Mouse (Mus musculus) embryonic facial prominence, embryonic 11.5 days (tissue): ENCODE data around the gene Ankrd13b. TPM values are rescaled to one million over a fixed set of nuclear protein-coding genes. Genes with fewer than 3 reads are reported as not detected.

ENCODE experiments used
- ATAC-seq: fragments of 200-750 bp; cut with Nextera tagmentation; replicated peaks from 2 replicates; pipeline ENCODE4 v1.8.0; 2017; ENCODE audit warnings: low read depth; ENCODE audit not compliant: insufficient number of reproducible peaks, low FRiP score, low TSS enrichment
- DNase-seq: peaks from one replicate; pipeline ENCODE4 v3.0.0-alpha.2; 2015; ENCODE audit warnings: low spot score
- H3K27ac ChIP-seq: fragments of 300-500 bp; sonication (generic); replicated peaks from 2 replicates; pipeline ENCODE4 v1.5.1; 2014; ENCODE audit warnings: mild to moderate bottlenecking, low read depth, low read length, control low read depth
- H3K27me3 ChIP-seq: fragments of 300-500 bp; sonication (generic); 2 replicates; pipeline ENCODE4 v1.6.1; 2014; ENCODE audit warnings: mild to moderate bottlenecking, low read length, moderate library complexity, mixed read lengths; ENCODE audit not compliant: control insufficient read depth, insufficient read depth
- H3K36me3 ChIP-seq: fragments of 300-500 bp; sonication (generic); replicated peaks from 2 replicates; pipeline ENCODE4 v1.6.1; 2014; ENCODE audit warnings: low read depth, mild to moderate bottlenecking, low read length, moderate library complexity, mixed read lengths; ENCODE audit not compliant: control insufficient read depth, insufficient read depth
- H3K4me1 ChIP-seq: fragments of 300-500 bp; sonication (generic); 2 replicates; pipeline ENCODE4 v1.6.1; 2014; ENCODE audit warnings: low read length, mixed read lengths; ENCODE audit not compliant: control insufficient read depth, insufficient read depth
- H3K4me2 ChIP-seq: fragments of 300-500 bp; sonication (generic); 2 replicates; pipeline ENCODE4 v1.6.1; 2014; ENCODE audit warnings: low read depth, mild to moderate bottlenecking, control low read depth, low read length, moderate library complexity
- H3K4me3 ChIP-seq: fragments of 300-500 bp; sonication (generic); 2 replicates; pipeline ENCODE4 v1.5.1; 2014; ENCODE audit warnings: low read depth, low read length, control low read depth
- H3K9ac ChIP-seq: fragments of 300-500 bp; sonication (generic); replicated peaks from 2 replicates; pipeline ENCODE4 v1.6.1; 2014; ENCODE audit warnings: mild to moderate bottlenecking, control low read depth, low read length
- H3K9me3 ChIP-seq: fragments of 300-500 bp; sonication (generic); replicated peaks from 2 replicates; pipeline ENCODE4 v1.6.1; 2016; ENCODE audit warnings: mild to moderate bottlenecking, low read length, inconsistent platforms, mixed read lengths; ENCODE audit not compliant: control insufficient read depth
- WGBS: fragments of 180-500 bp; shearing (Covaris S2); extraction: QIAGEN DNeasy Blood & Tissue Kit; methylation state at CpG from one replicate; pipeline ENCODE4 v1.1.7; 2014; 5-methylcytosine and 5-hydroxymethylcytosine counted together
- polyA plus RNA-seq: library from polyadenylated mRNA; unstranded; fragments of >200 nt; fragmentation: Nextera tagmentation; extraction: Ambion mirVana; gene quantifications from 2 replicates; pipeline ENCODE4 v1.2.1, GENCODE M21; 2014

Ankrd13b gene
- polyA plus RNA-seq, 1 experiment from 2014 or later = 8.5 TPM

DNA sequence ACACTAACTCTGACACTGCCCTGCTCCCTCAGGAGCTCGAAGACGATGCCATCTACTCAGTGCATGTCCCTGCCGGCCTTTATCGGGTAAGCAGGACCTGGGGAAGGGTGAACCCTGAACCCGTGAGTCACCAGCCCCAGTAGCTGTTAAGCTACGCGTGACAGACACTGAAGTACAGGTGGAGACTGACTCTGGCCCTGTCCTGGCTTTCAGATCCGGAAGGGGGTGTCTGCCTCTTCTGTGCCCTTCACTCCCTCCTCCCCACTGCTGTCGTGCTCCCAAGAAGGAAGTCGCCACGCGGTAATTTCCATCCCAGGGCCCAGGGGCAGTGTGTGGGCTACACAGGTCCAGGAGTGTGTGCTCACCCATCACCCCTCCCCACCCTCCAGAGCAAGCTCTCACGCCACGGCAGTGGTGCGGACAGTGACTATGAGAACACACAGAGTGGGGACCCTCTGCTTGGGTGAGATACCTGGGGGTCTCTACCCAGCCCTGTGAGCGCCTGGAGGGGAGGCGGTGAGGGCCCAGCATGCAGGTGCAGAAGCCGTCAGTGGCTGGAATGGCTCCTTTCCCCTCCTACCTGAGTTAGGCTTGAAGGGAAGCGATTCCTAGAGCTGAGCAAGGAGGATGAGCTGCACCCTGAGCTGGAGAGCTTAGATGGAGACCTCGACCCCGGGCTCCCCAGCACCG, 16.0 kb upstream of the Ankrd13b start:
- Histone ChIP-seq H3K4me1 (peaks cover 3% of the 10 kb centered on the region; the same call in 1 of the 2 replicates), H3K4me2 (no peak overlapping the region), H3K9me3 (no peaks in the 10 kb centered on the region), H3K4me3 (no peak overlapping the region), H3K27me3 (no peaks in the 10 kb centered on the region), H3K36me3 (peaks cover 22% of the 10 kb centered on the region), H3K27ac (no peak overlapping the region), H3K9ac (no peak overlapping the region)
- 88% methylated on average over 22 of the region's 22 CpGs for WGBS
- no peak for ATAC-seq
- no peak for DNase-seq

DNA sequence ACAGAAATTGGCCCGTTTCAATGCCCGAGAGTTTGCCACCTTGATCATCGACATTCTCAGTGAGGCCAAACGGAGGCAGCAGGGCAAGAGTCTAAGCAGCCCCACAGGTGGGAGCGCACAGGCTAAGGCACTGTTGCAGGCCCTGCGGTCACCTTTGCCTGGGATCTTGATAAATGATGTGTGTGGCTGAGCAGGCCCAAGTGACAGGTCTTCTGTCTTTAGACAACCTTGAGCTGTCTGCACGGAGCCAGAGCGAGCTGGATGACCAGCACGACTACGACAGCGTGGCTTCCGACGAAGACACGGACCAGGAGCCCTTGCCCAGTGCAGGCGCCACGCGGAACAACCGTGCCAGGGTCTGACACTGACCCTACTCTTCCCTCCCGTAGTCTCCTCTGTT, 14.9 kb upstream of the Ankrd13b start:
- Histone ChIP-seq H3K4me1 (peaks cover 3% of the 10 kb centered on the region; the same call in 1 of the 2 replicates), H3K9ac (no peak overlapping the region), H3K4me3 (no peak overlapping the region), H3K27me3 (no peaks in the 10 kb centered on the region), H3K4me2 (no peak overlapping the region), H3K36me3 (peaks cover 23% of the 10 kb centered on the region), H3K9me3 (no peaks in the 10 kb centered on the region), H3K27ac (no peak overlapping the region)
- WGBS = 92% methylated on average over 19 of the region's 19 CpGs
- no peak for ATAC-seq
- DNase-seq = no peak

DNA sequence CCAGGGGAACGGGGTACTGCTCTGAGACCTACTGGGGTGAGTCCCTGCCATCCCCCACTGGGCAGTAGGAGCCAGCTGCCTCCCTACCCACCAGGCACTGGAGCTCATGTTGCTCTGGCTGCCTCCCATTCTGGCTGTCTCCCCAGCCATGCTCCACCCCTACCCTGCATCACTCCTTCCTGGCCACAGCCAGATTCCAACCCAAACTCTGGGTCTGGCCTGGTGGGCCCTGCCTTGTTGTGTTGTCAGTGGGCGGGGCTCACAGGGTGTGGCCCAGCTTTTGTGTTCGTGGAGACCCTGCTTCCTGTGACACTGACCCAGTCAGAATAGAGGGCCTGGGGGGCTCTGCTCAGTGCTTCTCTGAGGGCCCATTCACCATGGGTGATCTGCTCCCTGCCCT, 14.0 kb upstream of the Ankrd13b start:
- Histone ChIP-seq H3K9me3 (no peaks in the 10 kb centered on the region), H3K27ac (no peak overlapping the region), H3K27me3 (no peaks in the 10 kb centered on the region), H3K4me1 (peaks cover 3% of the 10 kb centered on the region; the same call in 1 of the 2 replicates), H3K4me2 (no peak overlapping the region), H3K4me3 (no peak overlapping the region), H3K9ac (no peak overlapping the region), H3K36me3 (peaks cover 25% of the 10 kb centered on the region)
- DNase-seq (no peak), ATAC-seq (no peak)
- WGBS = 65% methylated on average over 3 of the region's 3 CpGs

DNA sequence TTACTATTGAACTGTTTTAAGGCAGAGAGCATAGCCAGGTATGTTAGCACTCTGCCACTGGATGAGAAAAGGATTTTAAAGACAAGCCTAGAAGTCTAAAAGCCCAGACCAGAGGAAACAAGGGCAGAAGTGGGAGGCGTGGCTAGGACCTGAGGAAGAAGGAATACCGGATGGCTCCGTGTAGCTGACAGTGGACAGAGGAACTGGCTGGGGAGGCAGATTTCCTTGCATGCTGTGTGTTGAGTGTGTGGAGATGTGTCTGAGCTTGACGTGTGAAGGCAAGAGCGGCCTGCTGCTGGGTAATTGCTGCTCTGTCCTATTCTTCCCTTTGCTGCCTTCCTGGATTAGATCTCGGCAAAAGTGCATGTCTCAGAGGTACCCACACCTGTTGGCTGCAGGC, 13.0 kb upstream of the Ankrd13b start:
- Histone ChIP-seq H3K9ac (no peak overlapping the region), H3K36me3 (peaks cover 22% of the 10 kb centered on the region), H3K4me3 (no peak overlapping the region), H3K27me3 (no peaks in the 10 kb centered on the region), H3K9me3 (no peaks in the 10 kb centered on the region), H3K27ac (no peak overlapping the region), H3K4me1 (peaks cover 3% of the 10 kb centered on the region; the same call in 1 of the 2 replicates), H3K4me2 (no peak overlapping the region)
- ATAC-seq (no peak), DNase-seq (no peak)
- 87% methylated on average over 6 of the region's 6 CpGs for WGBS

DNA sequence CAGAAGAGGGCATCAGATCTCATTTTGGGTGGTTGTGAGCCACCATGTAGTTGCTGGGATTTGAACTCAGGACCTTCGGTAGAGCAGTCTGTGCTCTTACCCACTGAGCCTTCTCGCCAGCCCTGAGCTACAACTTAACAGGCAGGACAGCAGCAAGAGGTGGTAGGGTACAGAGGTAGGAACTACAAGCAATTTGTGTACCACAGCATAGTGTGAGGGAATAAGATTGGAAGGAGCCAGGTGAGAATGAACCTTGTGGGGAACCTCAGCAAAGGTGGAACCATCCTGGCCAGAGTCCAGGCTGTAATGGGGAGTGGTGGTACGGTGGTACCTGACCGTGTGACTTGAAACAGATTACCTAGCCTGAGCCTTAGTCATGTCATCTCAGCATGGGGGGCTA, 12.5 kb upstream of the Ankrd13b start:
- Histone ChIP-seq H3K4me2 (no peak overlapping the region), H3K4me1 (peaks cover 3% of the 10 kb centered on the region), H3K27me3 (no peaks in the 10 kb centered on the region), H3K9me3 (no peaks in the 10 kb centered on the region), H3K4me3 (no peak overlapping the region), H3K36me3 (peaks cover 20% of the 10 kb centered on the region), H3K9ac (no peak overlapping the region), H3K27ac (no peak overlapping the region)
- WGBS = 91% methylated on average over 4 of the region's 4 CpGs
- ATAC-seq (no peak), DNase-seq (no peak)

DNA sequence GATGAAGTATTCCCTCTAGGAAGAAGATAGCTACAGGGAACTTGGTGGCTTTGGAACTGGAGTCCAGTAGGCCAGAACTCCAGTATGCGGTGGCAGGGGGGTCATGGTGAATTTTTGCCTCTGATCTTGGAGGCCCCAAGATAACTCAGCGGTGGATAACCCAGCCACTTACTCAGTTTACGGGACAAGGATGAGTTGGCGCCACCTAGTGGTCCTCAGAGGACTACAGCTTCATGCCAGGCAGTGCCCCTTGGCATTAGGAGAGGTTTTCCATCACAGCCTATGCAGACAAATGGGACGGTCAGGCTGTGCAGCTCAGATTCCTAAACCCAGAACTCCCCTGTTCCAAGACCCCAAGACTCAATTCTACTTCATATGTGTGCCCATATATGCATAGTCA, 11.9 kb upstream of the Ankrd13b start:
- Histone ChIP-seq H3K4me3 (no peak overlapping the region), H3K36me3 (peaks cover 15% of the 10 kb centered on the region), H3K27me3 (no peaks in the 10 kb centered on the region), H3K4me2 (no peak overlapping the region), H3K9me3 (no peaks in the 10 kb centered on the region), H3K9ac (no peak overlapping the region), H3K4me1 (peaks cover 3% of the 10 kb centered on the region), H3K27ac (no peak overlapping the region)
- DNase-seq (peak; percentile 83), ATAC-seq (no peak)
- 32% methylated on average over 5 of the region's 5 CpGs for WGBS

DNA sequence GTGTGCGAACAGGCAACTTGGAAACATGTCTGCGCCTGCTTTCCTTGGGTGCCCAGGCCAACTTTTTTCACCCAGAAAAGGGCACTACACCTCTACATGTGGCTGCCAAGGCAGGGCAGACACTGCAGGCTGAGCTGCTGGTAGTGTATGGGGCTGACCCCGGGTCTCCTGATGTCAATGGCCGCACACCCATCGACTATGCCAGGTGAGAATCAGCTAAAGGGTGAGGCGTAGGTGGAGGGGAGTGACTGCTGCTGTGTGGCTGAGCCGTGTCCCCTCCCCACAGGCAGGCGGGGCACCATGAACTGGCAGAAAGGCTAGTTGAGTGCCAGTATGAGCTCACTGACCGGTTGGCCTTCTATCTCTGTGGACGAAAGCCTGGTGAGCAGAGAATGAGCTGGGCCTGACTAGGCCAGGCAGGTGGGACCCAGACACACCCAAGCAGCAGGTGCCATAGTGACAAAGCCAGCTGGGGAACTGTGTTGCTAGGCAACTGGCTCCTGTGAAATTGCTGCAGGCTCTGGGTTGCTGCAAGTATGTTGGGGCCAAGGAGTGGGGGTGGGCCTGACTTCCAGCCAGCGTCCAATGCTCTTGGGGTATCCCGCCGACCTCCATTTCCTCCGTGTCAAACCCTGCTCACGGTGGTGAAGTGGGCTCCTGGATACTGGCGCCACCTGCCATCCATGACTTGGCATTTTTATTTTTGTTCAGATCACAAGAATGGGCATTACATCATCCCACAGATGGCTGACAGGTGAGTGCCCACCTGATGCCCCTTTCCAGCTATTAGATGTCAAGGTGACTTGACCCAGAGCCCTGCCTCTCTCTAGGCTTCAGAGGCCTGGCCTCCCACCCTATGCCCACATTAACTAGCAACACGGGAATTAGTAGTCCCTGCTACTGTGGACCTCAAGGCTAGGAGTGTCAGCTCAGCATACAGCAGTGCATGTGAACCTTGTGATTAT, 11.2 kb upstream of the Ankrd13b start:
- H3K27ac ChIP-seq = no peak overlapping the region
- WGBS = 84% methylated on average over 17 of the region's 17 CpGs
- no peaks in the 10 kb centered on the region for H3K27me3 ChIP-seq
- DNase-seq (no peak), ATAC-seq (no peak)
- no peaks in the 10 kb centered on the region for H3K9me3 ChIP-seq
- H3K9ac ChIP-seq = no peak overlapping the region
- H3K4me3 ChIP-seq = no peak overlapping the region
- no peak overlapping the region for H3K4me2 ChIP-seq
- H3K36me3 ChIP-seq = peaks cover 14% of the 10 kb centered on the region
- H3K4me1 ChIP-seq = peaks cover 3% of the 10 kb centered on the region

DNA sequence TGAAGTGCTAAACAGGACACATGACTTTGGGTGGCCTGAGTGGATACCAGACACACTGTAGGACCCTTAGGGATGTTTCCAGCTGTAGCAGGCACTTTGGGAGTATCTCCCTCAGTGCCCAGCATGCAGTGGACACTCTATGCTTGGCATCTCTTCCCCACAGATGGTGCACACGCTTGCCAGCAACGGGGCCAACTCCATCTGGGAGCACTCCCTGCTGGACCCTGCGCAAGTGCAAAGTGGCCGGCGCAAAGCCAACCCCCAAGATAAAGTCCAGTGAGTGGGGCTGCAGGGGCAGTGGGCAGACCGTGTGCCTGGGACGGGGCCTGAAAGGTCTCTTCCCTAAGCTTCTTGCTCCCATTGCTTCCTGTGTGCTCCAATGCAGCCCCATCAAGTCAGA, 9.9 kb upstream of the Ankrd13b start:
- Histone ChIP-seq H3K9ac (no peak overlapping the region), H3K36me3 (peaks cover 14% of the 10 kb centered on the region), H3K4me1 (peaks cover 8% of the 10 kb centered on the region), H3K27ac (no peak overlapping the region), H3K9me3 (no peaks in the 10 kb centered on the region), H3K4me2 (no peak overlapping the region), H3K4me3 (no peak overlapping the region), H3K27me3 (no peaks in the 10 kb centered on the region)
- WGBS = 92% methylated on average over 7 of the region's 7 CpGs
- ATAC-seq (no peak), DNase-seq (no peak)
